ENCODE assay signal across 1 mouse cellular context in the genomic region with DNA sequence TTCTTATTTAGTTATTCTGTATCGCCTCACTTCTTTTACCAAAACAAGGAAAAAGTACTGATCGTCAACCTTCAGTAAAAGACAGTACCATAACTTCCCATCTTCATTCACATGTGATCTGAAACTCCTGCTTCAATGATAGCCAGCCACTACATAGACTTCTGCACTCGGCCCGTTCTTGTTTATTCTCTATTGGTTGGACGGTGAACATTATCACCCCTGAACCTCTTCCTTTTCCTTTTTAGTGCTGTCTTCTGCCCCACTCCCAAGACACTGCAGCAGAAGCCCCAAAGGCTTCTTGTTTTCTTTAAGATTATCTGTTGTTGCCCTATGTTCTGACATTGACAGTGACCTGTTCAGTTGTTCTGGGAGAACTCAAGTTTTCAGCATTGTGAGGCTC.
TF ChIP-seq lines count a peak whose summit lies in the region.

No protein-coding gene starts in this region.

TF ChIP-seq in MEL, 35 proteins besides CTCF, POLR2A, EP300 and RAD21:
- no peak for TF ChIP-seq HCFC1 (IDR thresholded peaks at IDR 0.05; ENCODE audit: low read depth, low read length)
- TF ChIP-seq GATA1 (IDR thresholded peaks at IDR 0.05; ENCODE audit: low read depth, low read length), result no peak
- no peak for TF ChIP-seq ZKSCAN1 (IDR thresholded peaks at IDR 0.05; ENCODE audit: low read depth, low read length)
- no peak for TF ChIP-seq MAFK (IDR thresholded peaks at IDR 0.05; ENCODE audit: borderline replicate concordance, low read depth, low read length)
- TF ChIP-seq BHLHE40 (IDR thresholded peaks at IDR 0.05; ENCODE audit: borderline replicate concordance, low read depth, low read length), result no peak
- TF ChIP-seq NELFE (IDR thresholded peaks at IDR 0.05; ENCODE audit: low read depth, low read length), result no peak
- no peak for TF ChIP-seq MAZ (IDR thresholded peaks at IDR 0.05; ENCODE audit: low read depth, low read length)
- no peak for TF ChIP-seq CHD1 (IDR thresholded peaks at IDR 0.05; ENCODE audit: low read depth, low read length)
- TF ChIP-seq TBP (IDR thresholded peaks at IDR 0.05; ENCODE audit: low read depth, low read length), result no peak
- TF ChIP-seq E2F4 (IDR thresholded peaks at IDR 0.05; ENCODE audit: borderline replicate concordance, low read depth, low read length), result no peak
- no peak for TF ChIP-seq MEF2A (IDR thresholded peaks at IDR 0.05; ENCODE audit: extremely low read depth, insufficient replicate concordance, low read depth, low read length, poor library complexity, severe bottlenecking)
- TF ChIP-seq MYC (IDR thresholded peaks at IDR 0.05; ENCODE audit: low read depth, low read length), result no peak
- TF ChIP-seq TCF12 (IDR thresholded peaks at IDR 0.05; ENCODE audit: low read depth, low read length), result no peak
- no peak for TF ChIP-seq ZC3H11A (IDR thresholded peaks at IDR 0.05; ENCODE audit: low read depth, low read length)
- no peak for TF ChIP-seq POLR2AphosphoS5 (IDR thresholded peaks at IDR 0.05; ENCODE audit: borderline replicate concordance, low read depth, low read length)
